Mouse (Mus musculus): Measurements from ENCODE around the gene Pak2.

DNA sequence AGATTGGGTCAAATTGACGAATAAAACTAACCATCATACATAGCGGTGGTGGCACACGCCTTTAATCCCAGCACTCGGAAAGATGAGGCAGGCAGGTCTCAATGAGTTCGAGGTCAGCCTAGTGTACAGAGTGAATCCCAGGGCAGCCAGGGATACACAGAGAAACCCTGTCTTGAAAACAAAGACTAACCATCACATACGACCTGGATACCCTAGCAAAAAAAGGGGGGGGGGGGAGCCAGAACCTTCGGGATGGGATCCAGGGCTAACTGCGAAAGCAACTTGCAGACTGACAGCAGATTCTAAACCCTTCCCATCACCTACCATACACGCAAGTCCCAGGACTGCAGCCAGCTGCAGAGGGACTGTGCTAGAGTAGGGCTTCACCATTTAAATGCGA, 35.3 kb upstream of the Pak2 start:
- TF ChIP-seq POLR2A (IDR thresholded peaks at IDR 0.05; ENCODE audit: low read depth, low read length): no peak
- no peak for TF ChIP-seq CTCF (IDR thresholded peaks at IDR 0.05; ENCODE audit: borderline replicate concordance, insufficient read depth, low read length)

All from embryonic fibroblast, embryonic 13.5 days (primary cell).